Mouse (Mus musculus): ENCODE data around the gene Map7d1.

DNA sequence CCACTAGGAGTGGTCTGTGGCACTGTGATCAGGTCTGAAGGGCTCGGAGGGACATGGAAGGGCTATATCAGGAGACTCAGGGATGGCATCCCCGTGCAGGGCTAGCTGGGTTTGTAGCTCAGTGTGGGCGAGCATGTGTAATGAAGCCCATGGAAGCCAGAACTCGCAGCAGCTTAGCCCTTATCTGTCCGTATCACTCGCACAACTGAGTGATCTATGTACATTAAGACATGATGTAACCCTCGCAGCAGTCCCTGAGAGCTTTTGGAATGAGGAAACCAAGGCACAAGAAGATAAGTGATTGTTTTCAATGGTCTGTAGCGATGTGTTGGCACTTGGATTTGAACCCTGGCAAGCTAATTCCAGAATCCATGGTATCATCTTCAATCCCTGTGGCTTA lies 27.4 kb upstream of the Map7d1 start:
- TF ChIP-seq TAL1 (IDR thresholded peaks at IDR 0.05; ENCODE audit: low read length) (no peak), GATA1 (IDR thresholded peaks at IDR 0.05; ENCODE audit: low read length) (no peak)

All from erythroblast, embryonic 14.5 days (primary cell).